Mouse (Mus musculus): ENCODE results near the gene Pmel.

DNA sequence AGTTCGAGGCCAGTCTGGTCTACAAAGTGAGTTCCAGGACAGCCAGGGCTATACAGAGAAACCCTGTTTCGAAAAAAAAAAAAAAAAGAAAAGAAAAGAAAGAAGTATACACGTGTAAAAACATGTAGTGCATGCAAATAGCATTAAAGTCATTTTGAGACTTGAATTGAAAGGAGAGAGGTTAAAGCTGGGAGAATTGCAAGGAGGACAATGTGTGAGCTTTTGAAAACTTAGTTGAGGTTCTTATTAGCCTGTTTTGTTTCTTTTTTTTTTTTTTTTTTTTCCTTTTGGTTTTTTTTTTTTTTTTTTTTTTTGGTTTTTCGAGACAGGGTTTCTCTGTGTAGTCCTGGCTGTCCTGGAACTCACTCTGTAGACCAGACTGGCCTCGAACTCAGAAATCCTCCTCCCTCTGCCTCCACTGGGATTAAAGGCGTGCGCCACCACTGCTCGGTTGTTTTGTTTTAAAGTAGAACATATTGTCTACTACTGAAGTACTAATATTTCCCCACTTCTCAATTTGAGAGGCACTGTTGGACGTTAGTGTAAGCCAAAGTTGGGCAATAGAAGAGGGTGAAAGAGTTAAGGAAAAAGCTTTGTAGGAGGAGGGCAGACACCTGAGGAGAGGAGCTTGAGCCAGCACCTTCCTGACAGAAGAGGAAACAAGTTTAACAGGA lies 43.1 kb downstream of the Pmel start:
- no peak for TF ChIP-seq CTCF (IDR thresholded peaks at IDR 0.05; ENCODE audit: borderline replicate concordance, control insufficient read depth, extremely low read depth, insufficient read depth, low read length, poor library complexity)
- no peak for TF ChIP-seq POLR2A (IDR thresholded peaks at IDR 0.05; ENCODE audit: control insufficient read depth, extremely low read depth, insufficient read depth, low read length, poor library complexity)

Measured in thymus, adult 2 months (tissue).